Mouse (Mus musculus): Measurements from ENCODE around the gene Pak3. TPM values are rescaled to one million over a fixed set of nuclear protein-coding genes. Genes with fewer than 3 reads are reported as not detected.

The Pak3 gene
- polyA plus RNA-seq, 1 experiment from 2014 or later: 133 TPM

- DNase-seq (ENCODE audit: low spot score) (no peak), ATAC-seq (replicated peaks; ENCODE audit: low FRiP score) (no peak)
- Histone ChIP-seq H3K9ac (ENCODE audit: low read length) (no peak overlapping the region), H3K36me3 (ENCODE audit: control insufficient read depth, insufficient read depth, low read length) (no peaks in the 10 kb centered on the region), H3K4me2 (ENCODE audit: low read depth, low read length, severe bottlenecking) (no peak overlapping the region), H3K4me1 (replicated peaks; ENCODE audit: control insufficient read depth, insufficient read depth, low read length) (no peaks in the 10 kb centered on the region), H3K27me3 (ENCODE audit: control insufficient read depth, insufficient read depth, low read length) (peaks cover 2% of the 10 kb centered on the region; the same call in 1 of the 2 replicates), H3K4me3 (ENCODE audit: low read depth, low read length) (no peak overlapping the region), H3K9me3 (ENCODE audit: control insufficient read depth, low read length) (no peaks in the 10 kb centered on the region), H3K27ac (ENCODE audit: low read depth, low read length) (no peak overlapping the region)
- WGBS: 84% methylated on average over 5 of the region's 5 CpGs
These were observed 109.4 kb downstream of the Pak3 start for GRCm38 (mm10) chrX:143627767-143628166.

DNA sequence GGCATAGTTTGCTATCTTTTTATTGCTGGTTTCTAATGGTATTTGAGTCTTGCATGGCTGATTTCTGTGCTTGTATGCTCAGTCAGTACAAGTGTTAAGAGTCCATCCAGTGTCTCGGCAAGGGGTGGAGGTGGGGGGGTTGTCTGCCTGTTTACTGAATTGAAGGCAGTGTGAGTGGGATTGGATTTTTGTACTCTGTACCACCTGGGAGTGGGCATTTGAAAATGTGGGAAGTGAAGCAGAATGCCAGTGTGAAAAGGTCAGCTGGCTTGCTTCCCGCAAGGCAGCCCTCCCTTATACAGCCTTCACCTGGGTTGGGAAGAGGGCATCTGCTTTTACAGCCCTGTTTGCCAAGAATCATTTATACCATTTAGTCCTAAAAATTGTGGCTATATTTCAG is 125.5 kb downstream of the Pak3 start:
- Histone ChIP-seq H3K27ac (ENCODE audit: low read depth, low read length) (0 out of 2 replicates have a peak overlapping the region, but pooled peaks have one; percentile 12), H3K36me3 (ENCODE audit: control insufficient read depth, insufficient read depth, low read length) (no peaks in the 10 kb centered on the region), H3K9me3 (ENCODE audit: control insufficient read depth, low read length) (no peaks in the 10 kb centered on the region), H3K4me3 (ENCODE audit: low read depth, low read length) (no peak overlapping the region), H3K4me2 (ENCODE audit: low read depth, low read length, severe bottlenecking) (no peak overlapping the region), H3K9ac (ENCODE audit: low read length) (no peak overlapping the region), H3K27me3 (ENCODE audit: control insufficient read depth, insufficient read depth, low read length) (peaks cover 5% of the 10 kb centered on the region), H3K4me1 (replicated peaks; ENCODE audit: control insufficient read depth, insufficient read depth, low read length) (no peaks in the 10 kb centered on the region; the same call in 1 of the 2 replicates)
- peak; percentile 56; the same call in 1 of the 2 replicates for ATAC-seq (replicated peaks; ENCODE audit: low FRiP score)
- WGBS: 44% methylated on average over 2 of the region's 2 CpGs
- DNase-seq (ENCODE audit: low spot score): no peak

- ATAC-seq (replicated peaks; ENCODE audit: low FRiP score): peak; percentile 77
- peaks cover 5% of the 10 kb centered on the region for H3K27me3 ChIP-seq (ENCODE audit: control insufficient read depth, insufficient read depth, low read length)
- no peaks in the 10 kb centered on the region for H3K36me3 ChIP-seq (ENCODE audit: control insufficient read depth, insufficient read depth, low read length)
These were observed 126.4 kb downstream of the Pak3 start for GRCm38 (mm10) chrX:143644807-143645206.

GRCm38 (mm10) chrX:143654308-143655176 is 136.2 kb downstream of the Pak3 start:
- Histone ChIP-seq H3K4me1 (replicated peaks; ENCODE audit: control insufficient read depth, insufficient read depth, low read length) (no peaks in the 10 kb centered on the region), H3K4me2 (ENCODE audit: low read depth, low read length, severe bottlenecking) (peak overlapping the region; percentile 5; the same call in 1 of the 2 replicates), H3K4me3 (ENCODE audit: low read depth, low read length) (no peak overlapping the region), H3K9me3 (ENCODE audit: control insufficient read depth, low read length) (no peaks in the 10 kb centered on the region), H3K27ac (ENCODE audit: low read depth, low read length) (peak overlapping the region; percentile 71), H3K9ac (ENCODE audit: low read length) (no peak overlapping the region), H3K27me3 (ENCODE audit: control insufficient read depth, insufficient read depth, low read length) (peaks cover 5% of the 10 kb centered on the region; the same call in 1 of the 2 replicates), H3K36me3 (ENCODE audit: control insufficient read depth, insufficient read depth, low read length) (no peaks in the 10 kb centered on the region)
- ATAC-seq (replicated peaks; ENCODE audit: low FRiP score) (peak; percentile 94), DNase-seq (ENCODE audit: low spot score) (peak; percentile 73)
- WGBS: 24% methylated on average over 9 of the region's 9 CpGs

More at GRCm38 (mm10) chrX:143644807-143645206, 126.4 kb downstream of the Pak3 start:
- WGBS: 32% methylated on average over 1 of the region's 1 CpGs
- Histone ChIP-seq H3K4me1 (replicated peaks; ENCODE audit: control insufficient read depth, insufficient read depth, low read length) (no peaks in the 10 kb centered on the region; the same call in 1 of the 2 replicates), H3K4me2 (ENCODE audit: low read depth, low read length, severe bottlenecking) (no peak overlapping the region), H3K27ac (ENCODE audit: low read depth, low read length) (peak overlapping the region; percentile 31; the same call in 1 of the 2 replicates), H3K4me3 (ENCODE audit: low read depth, low read length) (no peak overlapping the region), H3K9ac (ENCODE audit: low read length) (no peak overlapping the region), H3K9me3 (ENCODE audit: control insufficient read depth, low read length) (no peaks in the 10 kb centered on the region)
- DNase-seq (ENCODE audit: low spot score): no peak

- Histone ChIP-seq H3K27me3 (ENCODE audit: control insufficient read depth, insufficient read depth, low read length) (peaks cover 5% of the 10 kb centered on the region; the same call in 1 of the 2 replicates), H3K9me3 (ENCODE audit: control insufficient read depth, low read length) (no peaks in the 10 kb centered on the region), H3K9ac (ENCODE audit: low read length) (no peak overlapping the region), H3K27ac (ENCODE audit: low read depth, low read length) (peak overlapping the region; percentile 64), H3K4me2 (ENCODE audit: low read depth, low read length, severe bottlenecking) (no peak overlapping the region), H3K36me3 (ENCODE audit: control insufficient read depth, insufficient read depth, low read length) (no peaks in the 10 kb centered on the region), H3K4me3 (ENCODE audit: low read depth, low read length) (no peak overlapping the region), H3K4me1 (replicated peaks; ENCODE audit: control insufficient read depth, insufficient read depth, low read length) (no peaks in the 10 kb centered on the region)
- ATAC-seq (replicated peaks; ENCODE audit: low FRiP score) (peak; percentile 83), DNase-seq (ENCODE audit: low spot score) (no peak)
- WGBS: 15% methylated on average over 3 of the region's 3 CpGs
These were observed 136.7 kb downstream of the Pak3 start for GRCm38 (mm10) chrX:143655177-143655492.

GRCm38 (mm10) chrX:143664221-143665150 is 146.1 kb downstream of the Pak3 start:
- WGBS: 24% methylated on average over 28 of the region's 28 CpGs
- DNase-seq (ENCODE audit: low spot score) (peak; percentile 65), ATAC-seq (replicated peaks; ENCODE audit: low FRiP score) (peak; percentile 97)
- Histone ChIP-seq H3K27ac (ENCODE audit: low read depth, low read length) (0 out of 2 replicates have a peak overlapping the region, but pooled peaks have one; percentile 37), H3K27me3 (ENCODE audit: control insufficient read depth, insufficient read depth, low read length) (peaks cover 2% of the 10 kb centered on the region; the same call in 1 of the 2 replicates), H3K4me3 (ENCODE audit: low read depth, low read length) (peak overlapping the region; percentile 51), H3K9me3 (ENCODE audit: control insufficient read depth, low read length) (no peaks in the 10 kb centered on the region), H3K9ac (ENCODE audit: low read length) (peak overlapping the region; percentile 62), H3K36me3 (ENCODE audit: control insufficient read depth, insufficient read depth, low read length) (no peaks in the 10 kb centered on the region), H3K4me2 (ENCODE audit: low read depth, low read length, severe bottlenecking) (peak overlapping the region; percentile 50), H3K4me1 (replicated peaks; ENCODE audit: control insufficient read depth, insufficient read depth, low read length) (no peaks in the 10 kb centered on the region)

DNA sequence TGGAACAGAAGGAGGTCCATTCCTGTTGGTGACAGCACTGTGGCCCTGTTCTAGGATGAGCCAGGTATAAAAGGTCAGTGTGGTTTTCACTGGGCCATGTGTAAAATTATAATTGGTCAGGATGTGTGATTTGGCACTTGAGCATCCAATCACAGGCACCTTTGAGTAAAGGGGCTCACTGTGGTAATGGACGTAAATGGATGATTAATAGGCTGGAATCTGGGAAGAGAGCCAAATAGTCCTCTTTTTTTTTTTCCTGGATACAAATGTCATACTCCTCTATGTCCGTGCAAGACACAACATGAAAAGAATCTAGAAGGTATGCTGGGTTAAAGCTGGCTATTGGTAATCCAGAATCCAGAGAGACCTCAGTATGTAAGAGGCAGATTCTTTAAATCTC is 147.4 kb downstream of the Pak3 start:
- 41% methylated on average over 2 of the region's 2 CpGs for WGBS
- ATAC-seq (replicated peaks; ENCODE audit: low FRiP score) (no peak), DNase-seq (ENCODE audit: low spot score) (no peak)
- Histone ChIP-seq H3K27ac (ENCODE audit: low read depth, low read length) (no peak overlapping the region), H3K27me3 (ENCODE audit: control insufficient read depth, insufficient read depth, low read length) (peaks cover 2% of the 10 kb centered on the region; the same call in 1 of the 2 replicates), H3K9ac (ENCODE audit: low read length) (no peak overlapping the region; the same call in 1 of the 2 replicates), H3K36me3 (ENCODE audit: control insufficient read depth, insufficient read depth, low read length) (no peaks in the 10 kb centered on the region), H3K4me1 (replicated peaks; ENCODE audit: control insufficient read depth, insufficient read depth, low read length) (no peaks in the 10 kb centered on the region), H3K9me3 (ENCODE audit: control insufficient read depth, low read length) (no peaks in the 10 kb centered on the region), H3K4me2 (ENCODE audit: low read depth, low read length, severe bottlenecking) (peak overlapping the region; percentile 50), H3K4me3 (ENCODE audit: low read depth, low read length) (peak overlapping the region; percentile 51)

DNA sequence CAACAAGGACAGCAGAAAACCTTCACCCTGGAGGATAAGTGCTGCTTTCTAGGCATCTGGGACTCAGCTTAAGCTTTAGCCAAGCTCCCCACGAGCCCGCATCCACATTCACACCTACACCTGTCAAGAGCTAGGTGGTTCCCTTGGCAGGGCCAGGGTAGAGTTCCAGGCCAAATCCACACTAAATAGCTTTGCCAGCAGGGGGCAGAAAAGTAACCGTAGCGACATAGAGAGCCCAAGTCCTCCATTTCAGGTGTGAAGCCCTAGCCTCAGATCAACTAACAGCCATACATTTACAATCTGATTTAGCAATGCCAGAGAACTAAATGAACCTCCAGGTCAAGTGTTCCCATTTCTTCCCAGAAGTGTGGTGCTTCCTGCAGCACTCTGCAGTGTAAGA is 148.6 kb downstream of the Pak3 start:
- H3K27me3 ChIP-seq (ENCODE audit: control insufficient read depth, insufficient read depth, low read length): peaks cover 1% of the 10 kb centered on the region; the same call in 1 of the 2 replicates
- no peak for ATAC-seq (replicated peaks; ENCODE audit: low FRiP score)

More for the DNA sequence above, 148.6 kb downstream of the Pak3 start:
- no peak overlapping the region for H3K27ac ChIP-seq (ENCODE audit: low read depth, low read length)
- 41% methylated on average over 4 of the region's 4 CpGs for WGBS
- DNase-seq (ENCODE audit: low spot score): no peak
- H3K9me3 ChIP-seq (ENCODE audit: control insufficient read depth, low read length): no peaks in the 10 kb centered on the region
- H3K4me1 ChIP-seq (replicated peaks; ENCODE audit: control insufficient read depth, insufficient read depth, low read length): no peaks in the 10 kb centered on the region
- H3K4me2 ChIP-seq (ENCODE audit: low read depth, low read length, severe bottlenecking): peak overlapping the region; percentile 33
- H3K4me3 ChIP-seq (ENCODE audit: low read depth, low read length): peak overlapping the region; percentile 7; the same call in 1 of the 2 replicates
- no peak overlapping the region; the same call in 1 of the 2 replicates for H3K9ac ChIP-seq (ENCODE audit: low read length)
- no peaks in the 10 kb centered on the region for H3K36me3 ChIP-seq (ENCODE audit: control insufficient read depth, insufficient read depth, low read length)

Data from forebrain, embryonic 11.5 days (tissue).